Mouse (Mus musculus): ENCODE measurements around the gene Tmc8.

- TF ChIP-seq TAL1 (IDR thresholded peaks at IDR 0.05; ENCODE audit: low read length) (no peak), GATA1 (IDR thresholded peaks at IDR 0.05; ENCODE audit: low read length) (no peak)
Observed at GRCm38 (mm10) chr11:117800038-117800437, 18.2 kb downstream of the Tmc8 start.

Measured in erythroblast, embryonic 14.5 days (primary cell).